Mouse (Mus musculus): ENCODE measurements around the gene Dnajb11. TPM values are rescaled to one million over a fixed set of nuclear protein-coding genes. Genes with fewer than 3 reads are reported as not detected.

The Dnajb11 gene
- polyA plus RNA-seq, 1 experiment from 2014 or later = 112 TPM

DNA sequence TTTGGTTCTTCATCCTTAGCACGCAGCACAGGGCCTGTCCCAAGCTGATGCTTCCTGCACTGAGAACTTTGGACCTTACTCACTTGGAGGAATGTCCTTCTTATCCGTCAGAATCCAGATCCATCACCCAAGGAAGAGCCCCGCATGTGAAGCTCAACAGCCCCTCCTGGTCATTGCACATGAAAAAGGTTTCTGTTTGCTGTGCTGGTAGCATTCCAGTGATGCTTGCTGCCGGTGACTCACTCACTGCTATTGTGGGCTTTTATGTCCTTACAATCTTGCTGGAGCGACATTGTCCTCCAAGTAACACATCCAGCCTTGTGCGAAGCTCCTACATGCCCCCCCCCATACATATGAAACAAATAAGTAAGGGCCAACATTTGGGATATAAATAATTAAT lies 55.2 kb downstream of the Dnajb11 start:
- no peaks in the 10 kb centered on the region for H3K4me1 ChIP-seq (ENCODE audit: control insufficient read depth, insufficient read depth, low read length)
- H3K9me3 ChIP-seq (ENCODE audit: control insufficient read depth, low read length) = 0 out of 2 replicates have a peak, but pooled peaks cover 3% of the 10 kb centered on the region
- H3K27ac ChIP-seq (ENCODE audit: low read depth, low read length) = no peak overlapping the region
- no peak overlapping the region for H3K9ac ChIP-seq (ENCODE audit: low read depth, low read length)
- 86% methylated on average over 6 of the region's 6 CpGs for WGBS
- H3K4me2 ChIP-seq (replicated peaks; ENCODE audit: low read depth, low read length) = no peak overlapping the region
- no peaks in the 10 kb centered on the region for H3K36me3 ChIP-seq (ENCODE audit: control insufficient read depth, insufficient read depth, low read length)
- no peak for ATAC-seq (ENCODE audit: low FRiP score, low TSS enrichment)
- H3K27me3 ChIP-seq (ENCODE audit: control insufficient read depth, insufficient read depth, low read length) = no peaks in the 10 kb centered on the region
- H3K4me3 ChIP-seq (ENCODE audit: low read length) = no peak overlapping the region

DNA sequence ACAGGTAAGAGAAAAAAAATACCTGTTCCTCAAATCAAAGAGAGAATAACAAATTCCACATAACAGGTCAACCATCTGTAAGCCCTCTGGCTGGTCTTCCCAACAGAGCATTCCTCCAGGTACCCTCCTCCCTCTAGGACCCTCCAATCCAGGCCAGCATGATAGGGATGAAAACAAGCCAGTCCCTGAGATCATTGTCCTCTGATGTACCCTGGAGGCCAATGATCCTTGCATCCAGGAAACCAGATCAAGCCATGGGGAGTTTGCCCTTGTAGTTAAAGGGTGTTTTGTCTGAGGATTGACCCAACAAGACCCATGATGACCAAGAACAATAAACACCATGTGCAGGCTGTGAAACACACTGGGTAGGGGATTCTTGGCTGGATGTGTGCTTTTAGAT lies 56.6 kb downstream of the Dnajb11 start:
- Histone ChIP-seq H3K9ac (ENCODE audit: low read depth, low read length) (no peak overlapping the region), H3K36me3 (ENCODE audit: control insufficient read depth, insufficient read depth, low read length) (no peaks in the 10 kb centered on the region), H3K27me3 (ENCODE audit: control insufficient read depth, insufficient read depth, low read length) (no peaks in the 10 kb centered on the region), H3K4me1 (ENCODE audit: control insufficient read depth, insufficient read depth, low read length) (no peaks in the 10 kb centered on the region), H3K9me3 (ENCODE audit: control insufficient read depth, low read length) (0 out of 2 replicates have a peak, but pooled peaks cover 3% of the 10 kb centered on the region), H3K27ac (ENCODE audit: low read depth, low read length) (no peak overlapping the region), H3K4me3 (ENCODE audit: low read length) (no peak overlapping the region), H3K4me2 (replicated peaks; ENCODE audit: low read depth, low read length) (no peak overlapping the region)
- ATAC-seq (ENCODE audit: low FRiP score, low TSS enrichment) = no peak

DNA sequence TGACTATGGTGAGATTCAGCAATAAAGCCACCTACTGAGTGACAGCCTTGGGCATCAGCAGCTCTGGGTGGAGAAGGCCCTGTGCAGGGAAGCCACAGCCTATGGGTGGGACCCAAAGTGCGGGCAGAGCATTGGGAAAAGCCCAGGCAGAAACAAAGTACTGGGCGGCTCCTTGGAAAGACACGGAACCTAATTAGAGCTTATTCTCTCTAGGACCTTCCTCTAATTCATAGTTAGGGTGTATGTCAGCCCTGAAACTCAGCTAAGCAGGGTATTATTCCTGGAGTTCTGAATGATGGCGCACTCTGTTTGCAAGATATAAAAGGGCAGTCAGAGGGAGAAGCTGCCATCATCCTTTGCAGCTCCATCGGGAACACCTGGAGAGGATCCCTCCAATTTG lies 60.4 kb downstream of the Dnajb11 start, which contains the start of gene Fetub:
Gene Fetub, plus strand, starts transcription at position 301 of the 400 bp plus-strand sequence.
- no peak within 1 kb of the TSS for H3K27ac ChIP-seq (ENCODE audit: low read depth, low read length)
- H3K4me1 ChIP-seq (ENCODE audit: control insufficient read depth, insufficient read depth, low read length) = no peaks in the 10 kb centered on the region
- H3K4me2 ChIP-seq (replicated peaks; ENCODE audit: low read depth, low read length) = no peak within 1 kb of the TSS
- H3K9me3 ChIP-seq (ENCODE audit: control insufficient read depth, low read length) = 0 out of 2 replicates have a peak, but pooled peaks cover 3% of the 10 kb centered on the region
- H3K27me3 ChIP-seq (ENCODE audit: control insufficient read depth, insufficient read depth, low read length) = no peaks in the 10 kb centered on the region
- ATAC-seq (ENCODE audit: low FRiP score, low TSS enrichment) = no peak
- no peak within 1 kb of the TSS for H3K9ac ChIP-seq (ENCODE audit: low read depth, low read length)
- 92% methylated on average over 5 of the region's 5 CpGs for WGBS
- H3K4me3 ChIP-seq (ENCODE audit: low read length) = no peak within 1 kb of the TSS
- no peaks in the 10 kb centered on the region for H3K36me3 ChIP-seq (ENCODE audit: control insufficient read depth, insufficient read depth, low read length)

DNA sequence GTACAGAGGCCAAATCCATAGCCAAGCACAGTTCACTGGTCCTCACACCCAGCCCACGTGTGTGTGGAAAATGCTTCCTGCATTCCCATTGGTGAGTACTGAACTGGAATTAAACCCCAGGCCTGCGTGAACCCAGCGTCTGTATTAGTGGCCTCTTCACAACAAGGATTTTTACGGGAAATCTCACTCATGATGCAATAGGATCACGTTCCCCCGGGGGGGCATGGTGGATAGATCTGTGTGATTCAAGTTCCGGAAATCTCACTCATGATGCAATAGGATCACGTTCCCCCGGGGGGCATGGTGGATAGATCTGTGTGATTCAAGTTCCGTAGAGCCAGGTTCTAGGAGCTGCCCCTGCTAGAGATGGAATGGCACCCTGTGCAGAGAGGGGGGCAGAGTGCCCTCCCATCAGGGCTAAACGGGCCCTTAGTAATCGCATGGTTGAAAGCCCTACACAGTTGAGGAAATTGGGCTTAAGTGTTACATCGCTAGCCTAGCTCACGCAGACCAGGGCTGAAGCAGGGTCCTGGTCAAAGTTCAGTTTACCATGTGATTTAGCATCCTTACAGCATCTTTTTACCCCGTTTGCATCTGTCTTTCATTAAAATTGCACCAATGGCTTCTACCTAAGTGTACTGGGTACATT lies 61.1 kb downstream of the Dnajb11 start:
- H3K27ac ChIP-seq (ENCODE audit: low read depth, low read length) = no peak overlapping the region
- no peak for ATAC-seq (ENCODE audit: low FRiP score, low TSS enrichment)
- H3K9me3 ChIP-seq (ENCODE audit: control insufficient read depth, low read length) = 0 out of 2 replicates have a peak, but pooled peaks cover 3% of the 10 kb centered on the region
- H3K9ac ChIP-seq (ENCODE audit: low read depth, low read length) = no peak overlapping the region
- no peaks in the 10 kb centered on the region for H3K4me1 ChIP-seq (ENCODE audit: control insufficient read depth, insufficient read depth, low read length)
- no peaks in the 10 kb centered on the region for H3K36me3 ChIP-seq (ENCODE audit: control insufficient read depth, insufficient read depth, low read length)
- no peaks in the 10 kb centered on the region for H3K27me3 ChIP-seq (ENCODE audit: control insufficient read depth, insufficient read depth, low read length)
- H3K4me2 ChIP-seq (replicated peaks; ENCODE audit: low read depth, low read length) = no peak overlapping the region
- H3K4me3 ChIP-seq (ENCODE audit: low read length) = no peak overlapping the region
- WGBS = 76% methylated on average over 15 of the region's 15 CpGs

DNA sequence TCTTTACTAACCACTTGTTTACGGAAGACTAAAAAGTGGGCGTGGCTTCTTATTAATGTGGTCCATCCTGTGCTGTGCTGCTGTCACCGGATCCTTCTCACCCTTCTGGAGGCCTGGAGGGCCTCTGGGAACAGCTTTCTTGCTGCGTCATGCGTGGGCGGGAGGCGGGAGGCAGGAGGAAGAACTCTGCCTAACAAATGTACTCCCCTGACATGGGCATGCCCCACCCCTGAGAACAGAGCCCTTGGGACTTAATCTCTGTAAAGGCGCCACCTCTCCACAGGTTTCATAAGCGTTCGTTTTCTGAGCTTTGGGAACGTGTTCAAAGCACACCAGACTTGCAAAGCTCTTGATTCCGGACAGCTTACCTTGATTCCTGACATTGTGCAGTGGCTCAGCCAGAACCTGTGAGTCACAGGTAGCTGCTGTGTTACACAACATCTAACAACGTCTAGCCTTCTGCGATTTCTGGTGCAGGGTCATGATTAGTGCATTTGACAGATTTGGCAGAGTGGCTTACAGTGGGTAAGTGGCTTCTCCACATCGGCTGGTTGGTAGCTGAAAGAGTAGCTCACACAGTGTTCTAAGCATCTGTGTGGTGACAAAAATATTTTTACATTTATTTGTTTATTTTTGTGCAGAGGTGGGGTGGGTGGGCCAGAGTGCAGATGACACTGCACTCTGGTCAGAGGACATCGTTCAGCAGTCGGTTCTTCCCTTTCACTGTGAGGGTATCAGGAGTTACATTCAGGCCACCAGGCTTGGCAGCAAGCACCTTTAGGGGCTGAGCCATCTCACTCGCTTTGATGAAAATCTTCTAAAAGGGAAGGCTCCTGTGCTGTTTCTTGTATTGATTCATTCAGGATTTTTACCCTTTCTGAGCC lies 62.6 kb downstream of the Dnajb11 start:
- no peaks in the 10 kb centered on the region for H3K27me3 ChIP-seq (ENCODE audit: control insufficient read depth, insufficient read depth, low read length)
- no peak overlapping the region for H3K9ac ChIP-seq (ENCODE audit: low read depth, low read length)
- H3K4me1 ChIP-seq (ENCODE audit: control insufficient read depth, insufficient read depth, low read length) = no peaks in the 10 kb centered on the region
- H3K4me3 ChIP-seq (ENCODE audit: low read length) = no peak overlapping the region
- no peak for ATAC-seq (ENCODE audit: low FRiP score, low TSS enrichment)
- WGBS = 56% methylated on average over 18 of the region's 18 CpGs
- no peak overlapping the region for H3K4me2 ChIP-seq (replicated peaks; ENCODE audit: low read depth, low read length)
- 0 out of 2 replicates have a peak, but pooled peaks cover 3% of the 10 kb centered on the region for H3K9me3 ChIP-seq (ENCODE audit: control insufficient read depth, low read length)
- H3K36me3 ChIP-seq (ENCODE audit: control insufficient read depth, insufficient read depth, low read length) = no peaks in the 10 kb centered on the region
- no peak overlapping the region for H3K27ac ChIP-seq (ENCODE audit: low read depth, low read length)

DNA sequence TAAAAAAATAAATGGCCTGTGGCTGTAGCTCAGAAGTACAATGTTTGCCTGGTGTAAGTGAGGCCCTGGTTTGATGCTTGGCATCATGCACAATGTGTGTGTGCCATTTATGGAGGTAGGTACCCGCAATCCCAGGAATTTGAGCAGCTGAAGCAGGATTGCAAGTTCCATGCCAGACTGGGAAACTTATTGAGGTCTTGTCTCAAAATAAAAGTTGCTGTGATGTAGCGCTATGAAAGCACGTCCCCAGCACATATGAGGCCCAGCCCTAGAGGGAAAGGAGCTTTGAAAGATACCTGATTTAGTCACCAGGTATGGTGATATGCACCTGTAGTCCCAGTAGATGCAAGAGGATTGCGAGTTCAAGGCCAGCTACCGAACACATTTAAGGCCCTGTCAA lies 64.1 kb downstream of the Dnajb11 start:
- H3K4me2 ChIP-seq (replicated peaks; ENCODE audit: low read depth, low read length) = no peak overlapping the region
- WGBS = 94% methylated on average over 5 of the region's 5 CpGs
- no peaks in the 10 kb centered on the region for H3K36me3 ChIP-seq (ENCODE audit: control insufficient read depth, insufficient read depth, low read length)
- no peak overlapping the region for H3K27ac ChIP-seq (ENCODE audit: low read depth, low read length)
- H3K27me3 ChIP-seq (ENCODE audit: control insufficient read depth, insufficient read depth, low read length) = no peaks in the 10 kb centered on the region
- no peak overlapping the region for H3K4me3 ChIP-seq (ENCODE audit: low read length)
- no peak for ATAC-seq (ENCODE audit: low FRiP score, low TSS enrichment)
- H3K9ac ChIP-seq (ENCODE audit: low read depth, low read length) = no peak overlapping the region
- H3K9me3 ChIP-seq (ENCODE audit: control insufficient read depth, low read length) = no peaks in the 10 kb centered on the region
- H3K4me1 ChIP-seq (ENCODE audit: control insufficient read depth, insufficient read depth, low read length) = no peaks in the 10 kb centered on the region

DNA sequence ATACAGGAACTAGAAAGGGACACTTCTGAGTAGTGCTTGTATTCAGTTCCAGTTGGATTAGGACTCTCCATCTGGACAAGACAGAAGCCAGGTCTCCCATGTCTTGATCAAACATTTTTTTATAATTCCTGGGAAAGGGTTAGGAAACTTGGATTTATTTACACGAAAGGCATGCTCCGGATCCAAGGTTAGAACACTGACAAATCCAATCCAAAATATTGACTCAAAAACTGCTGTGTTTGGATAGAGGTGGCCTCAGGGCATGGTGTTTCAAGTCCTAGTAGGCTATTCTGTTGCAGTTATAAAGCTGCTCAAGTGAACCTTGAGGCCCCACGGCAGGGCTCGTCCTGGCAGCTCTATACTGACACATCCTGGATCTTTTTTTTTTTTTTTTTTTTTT lies 64.8 kb downstream of the Dnajb11 start:
- no peak for ATAC-seq (ENCODE audit: low FRiP score, low TSS enrichment)
- Histone ChIP-seq H3K36me3 (ENCODE audit: control insufficient read depth, insufficient read depth, low read length) (no peaks in the 10 kb centered on the region), H3K4me1 (ENCODE audit: control insufficient read depth, insufficient read depth, low read length) (no peaks in the 10 kb centered on the region), H3K27ac (ENCODE audit: low read depth, low read length) (no peak overlapping the region), H3K4me2 (replicated peaks; ENCODE audit: low read depth, low read length) (no peak overlapping the region), H3K9me3 (ENCODE audit: control insufficient read depth, low read length) (no peaks in the 10 kb centered on the region), H3K9ac (ENCODE audit: low read depth, low read length) (no peak overlapping the region), H3K27me3 (ENCODE audit: control insufficient read depth, insufficient read depth, low read length) (no peaks in the 10 kb centered on the region), H3K4me3 (ENCODE audit: low read length) (no peak overlapping the region)
- 81% methylated on average over 4 of the region's 4 CpGs for WGBS

Data from kidney, embryonic 14.5 days (tissue).